Mouse (Mus musculus) cerebellum, adult 11-12 months (tissue): ENCODE measurements around the gene Dis3.
A peak's percentile ranks its signal among the peaks of the same experiment; 100 is the strongest.
"Not testable (repeated sequence)": the region's sequence is repeated elsewhere in the genome, so short reads cannot be mapped to it uniquely, and the experiment has no call there.

ENCODE experiments used
- DNase-seq: peaks from one replicate; pipeline ENCODE4 v3.0.0; 2022

Dis3 gene

DNA sequence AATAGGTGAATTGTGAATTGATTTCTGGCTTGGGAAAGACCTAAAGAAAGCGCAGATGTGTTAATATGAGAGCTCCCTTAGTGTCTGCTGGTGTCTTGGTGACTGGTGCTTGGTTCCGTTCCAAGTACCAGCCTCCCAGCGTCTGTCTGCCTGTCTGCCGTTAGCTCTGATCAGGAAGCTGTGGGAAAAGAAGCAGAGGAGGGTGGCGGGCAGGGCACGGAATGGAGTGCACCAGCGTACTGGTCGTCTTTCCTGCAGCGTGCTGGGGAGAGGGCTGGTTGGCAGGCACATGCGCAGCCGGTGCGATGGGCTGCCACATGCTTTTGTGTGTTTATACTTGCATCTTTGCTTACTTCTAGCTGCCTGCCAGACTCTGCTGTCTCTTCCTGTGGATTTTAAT lies 39.0 kb downstream of the Dis3 start:
- DNase-seq, result no peak

DNA sequence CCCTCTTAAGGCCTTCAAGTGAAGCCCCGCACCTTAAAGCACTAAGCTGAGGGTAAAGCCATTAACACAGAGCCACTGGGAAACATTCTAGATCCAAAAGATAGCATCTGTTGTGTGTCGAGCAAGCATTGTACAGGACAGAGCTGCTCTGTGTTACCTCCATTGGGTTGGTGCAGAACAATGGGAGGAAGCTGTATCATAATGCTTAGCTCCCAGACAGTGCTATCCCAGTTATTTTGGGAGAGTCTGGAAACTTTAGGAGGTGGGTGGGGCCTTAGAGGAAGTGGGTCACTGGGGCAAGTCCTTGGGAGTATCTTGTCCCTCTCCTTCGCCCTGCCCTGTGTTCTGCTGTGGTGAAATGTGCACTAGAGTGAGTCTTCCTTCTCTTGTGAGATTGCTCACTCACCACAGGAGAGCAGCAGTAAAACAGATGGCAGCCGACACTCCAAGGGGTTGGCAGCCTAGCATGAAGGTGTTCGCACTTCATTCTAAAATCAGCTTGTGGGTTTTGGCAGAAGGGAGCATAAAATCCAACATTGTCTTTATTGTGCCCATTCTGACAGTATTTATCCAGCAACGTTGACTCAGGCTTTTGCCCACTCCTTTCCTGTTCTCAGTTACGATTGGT lies 40.5 kb downstream of the Dis3 start:
- peak; percentile 36 for DNase-seq

DNA sequence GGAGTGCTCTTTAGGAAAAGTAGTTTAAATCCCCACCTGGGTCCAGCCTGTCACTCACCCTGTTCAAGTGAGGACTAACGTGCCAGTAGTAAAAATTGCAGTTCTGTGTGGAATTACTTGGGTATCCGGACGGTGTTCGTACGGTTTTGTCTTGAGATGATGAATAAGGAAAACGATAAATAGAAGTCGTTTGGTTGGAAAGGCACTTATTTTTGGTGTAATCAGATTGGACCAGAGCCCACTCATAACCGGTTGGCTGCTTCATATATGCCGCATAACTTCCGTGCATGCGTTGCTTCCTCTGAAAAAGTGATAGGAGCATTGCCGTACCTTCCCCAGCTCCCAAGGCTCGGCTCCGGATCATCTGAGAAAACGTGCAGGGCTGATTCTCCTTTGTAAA lies 52.8 kb downstream of the Dis3 start:
- no peak for DNase-seq

DNA sequence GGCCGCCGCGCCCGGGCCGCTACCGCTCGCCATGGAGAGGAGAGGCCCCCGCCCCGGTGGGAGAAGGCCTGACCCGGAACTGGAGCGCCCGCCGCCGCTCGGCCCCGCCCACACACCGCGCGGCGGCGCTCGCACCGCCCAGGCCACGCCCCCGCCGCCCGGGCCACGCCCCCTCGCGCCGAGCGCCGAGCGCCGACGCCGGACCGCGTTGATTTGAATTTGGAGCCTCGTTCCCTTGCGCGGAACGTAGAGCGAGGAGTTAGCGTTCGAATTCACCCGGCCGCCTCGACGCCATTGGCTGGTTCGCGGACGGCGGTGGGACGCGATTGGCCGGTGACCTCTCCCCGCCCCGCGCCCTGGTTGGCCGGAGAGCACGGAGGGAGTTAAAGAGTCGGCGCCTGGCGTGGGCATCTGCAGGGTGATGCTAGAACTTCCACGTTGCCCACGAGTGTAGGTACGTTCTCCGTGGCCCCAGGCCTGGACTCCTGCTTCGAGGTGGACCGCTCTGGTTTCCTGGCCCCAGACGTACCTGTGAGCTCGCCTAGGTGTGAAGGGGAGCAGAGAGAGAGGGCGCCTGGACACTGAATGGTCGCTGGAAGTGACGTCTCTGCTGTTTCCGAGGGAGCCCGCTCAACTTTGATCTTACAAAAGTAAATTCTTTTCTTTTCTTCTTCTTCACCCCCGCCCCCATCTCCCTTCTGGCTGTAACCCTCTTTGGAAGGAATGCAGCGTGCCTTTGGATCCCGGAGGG lies 53.4 kb downstream of the Dis3 start, which contains the start of the genes Mzt1 and Bora:
Gene Mzt1 (minus strand): TSS at position 104 of the 751 bp plus-strand sequence.
Gene Bora (plus strand): TSS at position 192 of the 751 bp plus-strand sequence.
- peak; percentile 93 for DNase-seq

DNA sequence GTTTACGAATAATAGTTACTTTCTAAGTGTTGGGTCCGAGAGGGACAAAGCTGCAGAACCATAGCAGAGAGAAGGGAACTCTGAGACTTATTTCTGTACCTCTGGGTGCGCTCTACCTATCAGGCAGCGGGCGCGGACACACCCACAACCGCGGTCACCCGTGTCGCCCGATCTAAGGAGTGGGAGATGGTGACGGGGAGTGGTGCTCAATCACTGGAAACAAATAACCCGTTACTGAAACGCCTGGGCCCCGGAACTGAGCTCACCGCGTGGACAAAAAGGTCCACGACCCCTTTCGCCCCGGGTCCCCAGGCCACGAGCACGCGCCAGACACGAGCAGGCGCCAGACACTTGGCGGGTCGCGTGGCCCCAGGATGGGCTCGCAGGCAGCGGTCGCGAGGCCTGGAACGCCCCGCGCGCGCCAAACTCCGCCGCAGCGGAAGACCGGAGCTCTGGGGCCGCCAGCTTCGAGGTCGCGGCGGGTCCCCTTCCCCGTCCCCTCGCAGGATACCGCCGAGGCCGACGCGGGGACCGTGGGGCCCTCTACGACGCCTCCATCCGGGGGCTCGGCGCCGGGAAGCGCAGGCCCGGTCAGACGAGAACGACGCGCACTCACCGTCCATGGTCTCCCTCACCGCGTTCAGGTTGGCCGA lies 54.1 kb downstream of the Dis3 start:
- no peak for DNase-seq

DNA sequence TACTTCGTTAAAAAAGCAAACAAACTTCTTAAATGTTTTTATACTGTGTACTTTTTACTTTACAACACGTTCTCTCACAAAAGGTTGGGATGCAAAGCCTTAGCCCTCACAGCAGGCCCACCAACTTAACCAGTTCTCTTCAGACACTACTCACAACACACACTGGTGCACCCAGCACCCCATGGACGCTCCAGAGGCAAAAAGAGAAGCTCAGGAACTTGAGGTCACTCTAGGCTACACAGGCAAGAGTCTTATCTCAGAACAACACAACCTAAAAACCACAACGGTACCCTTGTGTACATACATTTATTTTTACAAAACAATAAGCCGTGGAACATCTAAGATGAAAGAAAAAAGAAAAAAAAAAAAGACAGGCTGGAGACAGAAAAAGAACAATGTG lies 54.9 kb downstream of the Dis3 start:
- DNase-seq, result peak; percentile 14

DNA sequence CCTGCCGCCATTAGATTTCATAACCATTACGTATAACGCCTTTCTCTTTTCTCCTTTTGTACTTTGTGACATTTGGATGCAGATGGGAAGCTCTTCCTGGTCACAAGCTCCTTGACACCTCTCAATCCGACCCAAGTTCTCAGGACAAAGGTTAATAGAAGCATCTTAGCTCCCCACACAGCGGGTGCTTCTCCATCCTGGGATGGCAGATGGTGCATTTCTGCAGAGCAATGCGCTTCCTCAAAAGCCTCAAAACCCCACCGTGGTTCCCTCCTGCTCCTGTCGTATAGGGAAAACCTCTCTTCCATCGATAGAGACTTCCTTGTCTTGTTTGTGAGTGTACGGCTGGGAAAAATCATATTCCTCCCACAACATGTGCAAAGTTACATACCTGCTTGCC lies 55.5 kb downstream of the Dis3 start:
- DNase-seq, result no peak

DNA sequence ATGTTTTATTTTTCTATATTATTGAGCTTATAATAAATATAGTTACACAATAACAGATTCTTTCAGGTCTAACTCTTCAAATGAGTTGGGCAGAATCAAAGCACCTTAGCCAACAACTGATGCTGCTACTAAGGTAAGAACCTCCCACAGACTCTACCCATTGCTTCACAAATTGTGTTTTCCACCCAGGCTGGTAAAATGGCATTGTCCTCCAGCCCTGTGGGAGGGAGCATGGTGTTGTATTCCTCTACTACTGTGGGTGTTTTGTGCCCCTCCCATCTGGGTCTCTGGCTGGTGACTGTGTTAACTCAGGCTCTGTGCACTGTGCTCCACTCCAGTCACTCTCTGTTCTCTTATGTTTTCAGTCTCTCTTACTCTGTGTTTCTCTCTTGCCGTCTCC lies 56.1 kb downstream of the Dis3 start:
- no peak for DNase-seq

DNA sequence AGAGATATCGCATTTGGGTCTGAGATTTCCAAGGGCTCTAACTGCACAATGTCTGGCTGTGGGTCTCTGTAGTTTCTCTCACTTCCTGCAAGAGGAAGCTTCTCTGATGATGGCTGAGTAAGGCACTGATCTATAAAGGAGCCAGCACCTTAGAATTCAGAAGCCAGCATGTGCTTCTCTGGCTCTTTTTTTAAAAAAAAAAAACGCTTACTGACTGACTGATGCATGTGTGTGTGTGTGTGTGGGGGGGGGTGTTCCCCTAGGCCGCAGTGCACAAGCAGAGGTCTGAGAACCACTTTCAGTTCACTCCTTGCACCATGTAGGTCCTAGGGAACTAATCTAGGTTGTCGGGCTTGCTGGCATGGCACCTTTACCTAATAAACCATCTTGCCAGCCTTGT lies 58.2 kb downstream of the Dis3 start:
- DNase-seq, result no peak

DNA sequence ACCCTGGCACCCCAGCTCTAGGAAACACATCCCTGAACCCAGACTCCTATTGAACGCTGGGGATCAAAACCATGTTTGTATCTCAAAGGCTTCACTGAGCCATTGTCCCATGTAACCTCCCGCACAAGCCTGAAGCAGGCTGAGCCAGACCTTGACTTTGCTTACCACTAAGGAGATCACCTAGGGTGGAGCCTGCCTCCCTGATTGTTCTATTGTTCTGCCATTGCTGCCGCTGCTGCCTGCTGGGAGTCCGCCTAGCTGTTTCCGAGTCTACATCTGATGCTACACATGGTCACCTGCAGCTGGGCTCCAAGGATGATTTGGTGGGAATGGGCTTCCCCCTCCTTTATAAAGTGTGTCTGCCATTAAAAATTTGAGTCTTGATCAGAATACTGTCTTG lies 60.3 kb downstream of the Dis3 start:
- DNase-seq, result not testable (repeated sequence)

DNA sequence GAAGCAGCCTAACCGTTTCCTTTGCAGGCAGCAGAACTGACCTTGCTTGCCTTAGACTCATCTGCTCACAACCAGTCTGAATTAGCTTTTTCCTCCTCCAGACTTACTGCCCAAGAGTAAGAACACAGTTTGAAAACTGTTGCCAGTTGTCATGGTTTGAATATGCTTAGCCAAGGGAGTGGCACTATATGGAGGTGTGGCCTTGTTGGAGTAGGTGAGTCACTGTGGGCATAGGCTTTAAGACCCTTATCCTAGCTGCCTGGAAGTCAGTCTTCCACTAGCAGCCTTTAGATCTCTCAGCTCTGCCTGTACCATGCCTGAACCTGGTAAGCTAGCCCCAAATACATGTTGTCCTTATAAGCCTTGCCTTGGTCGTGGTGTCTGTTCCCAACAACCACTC lies 61.9 kb downstream of the Dis3 start:
- no peak for DNase-seq

DNA sequence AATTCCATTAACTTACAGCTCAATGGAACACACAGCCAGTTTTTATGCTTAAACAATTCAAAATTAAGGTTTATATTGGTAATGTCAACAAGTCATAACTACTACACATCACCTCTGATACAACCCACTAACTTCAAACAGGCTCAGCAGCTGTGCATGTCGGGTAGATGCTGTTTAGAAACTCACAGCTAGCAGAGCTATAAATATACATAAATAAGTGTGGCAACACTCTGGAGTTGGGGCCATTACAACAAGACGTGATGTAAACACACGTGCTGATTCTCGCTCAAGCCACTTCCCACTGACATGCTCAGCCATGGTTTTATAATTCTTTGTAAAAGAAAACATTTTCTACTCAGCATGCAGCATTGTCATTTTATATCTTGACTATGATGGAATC lies 63.5 kb downstream of the Dis3 start:
- no peak for DNase-seq

DNA sequence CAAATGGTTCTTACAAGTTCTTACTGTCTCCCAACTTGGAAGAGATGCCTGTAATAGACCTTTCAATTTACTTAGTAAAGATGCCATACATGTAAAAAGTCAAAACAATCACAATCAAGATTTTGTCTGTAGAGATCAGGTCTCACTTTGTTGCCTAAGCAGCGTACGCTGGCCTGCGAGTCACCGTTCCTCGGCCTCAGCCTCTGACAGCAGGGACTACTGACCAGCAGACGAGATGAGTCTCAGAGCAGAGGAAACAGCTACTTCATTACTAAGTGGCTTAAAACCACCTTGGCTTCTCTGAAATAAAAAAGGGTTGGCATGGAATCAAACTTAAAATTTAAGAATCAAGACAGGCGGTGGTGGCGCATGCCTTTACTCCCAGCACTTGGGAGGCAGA lies 64.7 kb downstream of the Dis3 start:
- not testable (repeated sequence) for DNase-seq

DNA sequence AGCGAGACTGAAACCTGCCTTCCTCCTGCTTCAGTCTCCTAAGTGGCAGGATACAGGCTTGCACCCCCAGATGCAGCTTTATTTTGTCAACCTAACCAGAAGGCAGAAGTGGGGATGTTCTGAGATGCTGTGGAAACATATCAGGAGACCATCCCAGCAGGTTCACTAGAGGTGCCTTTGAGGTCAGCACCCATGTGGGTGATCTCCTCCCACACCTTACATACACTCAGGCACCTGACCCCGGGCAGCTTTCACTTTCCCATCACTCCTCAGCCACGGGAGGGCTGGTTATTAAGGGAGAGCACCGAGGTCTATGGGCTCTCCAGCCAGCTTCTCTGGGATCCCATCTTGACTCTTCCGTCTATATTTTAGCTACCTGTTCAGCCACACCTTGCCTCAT lies 67.0 kb downstream of the Dis3 start:
- DNase-seq, result no peak

DNA sequence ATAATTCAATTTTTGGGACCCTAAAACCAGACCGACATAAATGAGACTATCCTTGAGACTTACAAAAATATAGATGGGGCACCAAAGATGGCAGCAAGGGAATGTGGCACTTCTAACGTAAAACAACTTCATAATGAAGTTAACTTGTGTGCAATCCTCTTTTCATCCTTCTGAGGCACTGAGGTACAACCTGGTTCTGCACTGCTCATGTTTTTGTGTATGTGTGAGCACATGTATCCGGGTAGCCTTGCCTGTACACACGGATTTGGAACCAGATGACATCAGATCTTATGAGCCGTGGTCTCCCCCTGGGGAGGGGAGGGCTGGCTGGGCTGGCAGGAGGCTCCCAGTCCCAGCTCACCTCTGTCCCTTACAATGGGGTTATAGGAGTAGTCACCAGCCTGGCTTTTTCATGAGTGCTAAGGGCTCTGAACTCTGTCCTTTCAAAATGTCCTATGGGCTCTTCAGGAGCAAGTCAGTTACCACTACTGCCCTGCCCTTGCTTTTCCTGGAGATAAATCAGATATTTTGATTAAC lies 68.2 kb downstream of the Dis3 start:
- DNase-seq, result no peak

DNA sequence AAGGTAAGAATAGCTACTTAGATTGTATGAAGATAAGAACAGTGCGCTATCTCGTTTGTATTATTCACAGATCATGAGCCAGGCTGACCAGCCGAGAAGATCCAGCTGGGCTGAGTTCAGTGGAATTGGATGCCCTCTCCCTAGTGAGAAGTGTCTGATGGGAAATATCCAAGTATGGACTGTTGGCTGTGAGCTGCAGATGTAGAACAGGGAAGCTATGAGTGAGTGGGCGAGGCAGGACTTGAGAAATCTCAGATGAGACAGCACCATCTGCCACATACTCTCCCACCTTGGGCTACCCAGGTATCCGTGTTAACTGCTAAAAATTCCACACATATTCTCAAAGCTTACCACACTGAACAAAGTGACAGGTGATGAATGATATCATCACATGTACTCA lies 69.6 kb downstream of the Dis3 start:
- DNase-seq, result no peak
